Mouse (Mus musculus): ENCODE measurements at regions not wholly inside any gene's neighbourhood (a gene's known extent, or its start where the extent isn't known, plus 50 kb on each side); places are given as distances from the start of the nearest gene placed in this dataset.
"Not testable (repeated sequence)": the region's sequence is repeated elsewhere in the genome, so short reads cannot be mapped to it uniquely, and the experiment has no call there.

DNA sequence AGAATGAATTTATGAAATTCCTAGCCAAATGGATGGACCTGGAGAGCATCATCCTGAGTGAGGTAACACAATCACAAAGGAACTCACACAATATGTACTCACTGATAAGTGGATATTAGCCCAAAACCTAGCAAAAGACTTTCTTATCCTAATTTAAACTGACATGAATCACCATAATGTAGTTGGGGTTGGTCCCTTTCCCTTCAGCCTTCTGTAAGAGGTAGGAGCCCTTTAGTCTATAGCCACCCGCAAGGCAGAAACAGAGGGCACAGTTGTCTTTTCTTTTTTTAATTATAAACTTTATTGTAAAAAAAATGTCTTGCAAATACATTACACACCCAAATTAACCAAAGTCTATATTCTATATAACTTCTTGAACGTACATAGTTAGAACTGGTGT, 81.3 kb downstream of the Ogfrl1 start:
- 99% methylated on average over 2 of the region's 2 CpGs for WGBS
- H3K9me3 ChIP-seq; H3K4me1 ChIP-seq; H3K27me3 ChIP-seq; ATAC-seq (ENCODE audit: low FRiP score, low read depth); H3K36me3 ChIP-seq; H3K27ac ChIP-seq; H3K4me2 ChIP-seq (replicated peaks); H3K9ac ChIP-seq; H3K4me3 ChIP-seq: not testable (repeated sequence)

GRCm38 (mm10) chr1:23314863-23315262, 82.7 kb downstream of the Ogfrl1 start:
- ATAC-seq (ENCODE audit: low FRiP score, low read depth); H3K4me1 ChIP-seq; H3K27me3 ChIP-seq; H3K9ac ChIP-seq; H3K4me2 ChIP-seq (replicated peaks); H3K27ac ChIP-seq; H3K4me3 ChIP-seq; H3K36me3 ChIP-seq; H3K9me3 ChIP-seq: not testable (repeated sequence)
- 82% methylated on average over 2 of the region's 2 CpGs for WGBS

DNA sequence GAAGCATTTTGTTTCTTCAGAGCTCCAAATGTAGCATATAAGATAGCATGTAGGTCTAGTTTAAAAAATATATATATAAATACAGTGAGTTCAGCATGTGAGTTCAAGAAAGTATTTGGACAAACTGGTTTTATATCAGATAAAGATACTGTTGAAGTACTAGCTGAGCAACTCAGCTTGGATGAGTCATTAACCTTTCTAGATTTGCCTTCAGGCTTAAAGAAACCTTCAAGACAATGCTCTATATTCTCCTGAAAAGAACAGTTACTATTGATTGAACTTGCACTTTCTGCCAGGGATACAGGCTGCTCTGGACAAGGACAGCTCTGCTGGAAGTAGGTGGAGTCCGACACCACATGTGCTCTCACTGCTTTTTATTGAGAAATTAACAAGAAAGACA, 104.9 kb downstream of the Ogfrl1 start:
- no peak for ATAC-seq (ENCODE audit: low FRiP score, low read depth)
- Histone ChIP-seq H3K4me3 (no peak overlapping the region), H3K4me1 (no peaks in the 10 kb centered on the region), H3K9me3 (no peaks in the 10 kb centered on the region), H3K27me3 (no peaks in the 10 kb centered on the region), H3K27ac (no peak overlapping the region), H3K4me2 (replicated peaks) (no peak overlapping the region), H3K36me3 (no peaks in the 10 kb centered on the region), H3K9ac (no peak overlapping the region)
- WGBS: 93% methylated on average over 1 of the region's 1 CpGs

DNA sequence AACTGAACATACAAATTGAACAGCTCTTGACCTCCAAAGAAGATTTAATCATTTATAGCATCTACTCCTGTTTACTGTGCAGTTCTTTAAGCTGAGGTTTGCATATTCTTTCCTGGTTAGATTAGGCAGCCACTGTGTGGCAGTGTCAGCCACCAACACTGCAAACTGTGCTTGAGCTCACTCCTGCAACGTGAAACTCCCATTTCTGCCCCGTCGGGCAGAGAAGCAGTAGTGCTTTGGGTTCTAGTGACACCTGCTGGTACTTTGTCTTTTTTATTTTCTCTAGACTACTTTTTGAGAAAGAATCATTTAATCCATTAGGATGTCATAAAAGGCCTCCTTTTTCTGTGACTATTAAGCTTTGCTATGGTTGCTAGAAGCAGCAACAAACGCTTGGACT, 110.8 kb downstream of the Ogfrl1 start:
- H3K27me3 ChIP-seq: no peaks in the 10 kb centered on the region
- no peak overlapping the region for H3K27ac ChIP-seq
- no peak overlapping the region for H3K9ac ChIP-seq
- H3K4me3 ChIP-seq: no peak overlapping the region
- H3K4me2 ChIP-seq (replicated peaks): no peak overlapping the region
- no peaks in the 10 kb centered on the region for H3K4me1 ChIP-seq
- no peak for ATAC-seq (ENCODE audit: low FRiP score, low read depth)
- no peaks in the 10 kb centered on the region for H3K9me3 ChIP-seq
- 27% methylated on average over 4 of the region's 4 CpGs for WGBS
- no peaks in the 10 kb centered on the region for H3K36me3 ChIP-seq

GRCm38 (mm10) chr1:23282870-23283219, 114.7 kb downstream of the Ogfrl1 start:
- ATAC-seq (ENCODE audit: low FRiP score, low read depth): no peak
- 92% methylated on average over 4 of the region's 4 CpGs for WGBS
- no peak overlapping the region for H3K9ac ChIP-seq

DNA sequence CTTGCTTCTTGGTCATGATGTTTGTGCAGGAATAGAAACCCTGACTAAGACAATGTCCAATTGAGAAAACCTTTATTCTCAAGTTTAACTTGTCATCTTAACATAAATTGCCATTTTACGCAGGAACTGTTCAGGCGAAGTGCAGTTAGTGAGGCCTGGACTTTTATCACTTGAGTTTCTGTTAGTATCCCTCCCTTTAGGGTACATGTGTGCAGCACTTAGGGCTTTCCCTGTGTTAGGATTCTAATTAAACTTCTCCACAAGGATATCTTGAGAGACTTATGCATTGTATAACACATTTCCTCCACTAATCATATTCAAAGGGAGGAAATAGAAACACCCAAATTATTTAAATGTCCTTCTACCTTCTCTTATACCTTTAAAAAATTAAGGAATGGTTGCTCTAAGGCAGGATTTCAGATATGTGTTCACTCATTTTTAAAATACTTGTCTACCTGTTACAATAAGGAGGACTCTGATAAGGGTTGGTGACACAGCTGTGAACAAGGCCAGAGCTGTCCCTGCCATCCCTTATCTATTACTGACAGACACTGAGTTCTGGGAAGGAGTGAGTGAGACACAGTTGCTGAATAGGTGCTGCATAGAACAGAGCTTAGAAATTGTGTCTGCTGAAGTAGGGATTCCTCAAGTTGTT, 115.2 kb downstream of the Ogfrl1 start:
- no peak overlapping the region for H3K4me2 ChIP-seq (replicated peaks)
- no peak for ATAC-seq (ENCODE audit: low FRiP score, low read depth)
- H3K9ac ChIP-seq: no peak overlapping the region
- no peaks in the 10 kb centered on the region for H3K9me3 ChIP-seq
- H3K4me3 ChIP-seq: no peak overlapping the region
- no peaks in the 10 kb centered on the region for H3K36me3 ChIP-seq
- no peaks in the 10 kb centered on the region for H3K4me1 ChIP-seq
- H3K27ac ChIP-seq: no peak overlapping the region
- no peaks in the 10 kb centered on the region for H3K27me3 ChIP-seq
- whole genome bisulfite sequencing: 88% methylated on average over 2 of the region's 2 CpGs

More at GRCm38 (mm10) chr1:23282870-23283219, 114.7 kb downstream of the Ogfrl1 start:
- H3K36me3 ChIP-seq: no peaks in the 10 kb centered on the region
- no peak overlapping the region for H3K27ac ChIP-seq
- H3K4me2 ChIP-seq (replicated peaks): no peak overlapping the region
- no peak overlapping the region for H3K4me3 ChIP-seq
- no peaks in the 10 kb centered on the region for H3K27me3 ChIP-seq
- H3K4me1 ChIP-seq: no peaks in the 10 kb centered on the region
- H3K9me3 ChIP-seq: no peaks in the 10 kb centered on the region

GRCm38 (mm10) chr1:23279827-23280226, 117.7 kb downstream of the Ogfrl1 start:
- ATAC-seq (ENCODE audit: low FRiP score, low read depth): no peak
- no peaks in the 10 kb centered on the region for H3K36me3 ChIP-seq
- H3K27me3 ChIP-seq: no peaks in the 10 kb centered on the region
- 91% methylated on average over 2 of the region's 2 CpGs for WGBS
- no peak overlapping the region for H3K9ac ChIP-seq
- no peaks in the 10 kb centered on the region for H3K4me1 ChIP-seq
- no peak overlapping the region for H3K4me2 ChIP-seq (replicated peaks)
- H3K9me3 ChIP-seq: no peaks in the 10 kb centered on the region
- H3K27ac ChIP-seq: no peak overlapping the region
- H3K4me3 ChIP-seq: no peak overlapping the region

DNA sequence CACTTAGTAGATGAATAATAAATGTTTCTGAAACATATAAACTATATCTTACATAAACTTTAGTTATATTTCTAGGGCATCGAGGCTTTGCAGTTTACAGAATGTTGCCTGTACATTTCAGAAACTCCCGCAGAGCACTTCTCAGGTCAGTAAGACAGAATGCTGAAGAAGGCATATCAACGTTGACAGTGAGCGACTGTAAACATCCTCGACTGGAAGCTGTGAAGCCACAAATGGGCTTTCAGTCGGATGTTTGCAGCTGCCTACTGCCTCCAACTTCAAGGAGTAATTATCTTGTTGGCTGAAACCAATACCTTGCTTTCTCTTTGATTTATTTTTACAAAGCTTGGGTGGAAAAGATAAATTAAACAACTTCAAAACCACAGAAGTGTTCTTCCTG, 125.5 kb downstream of the Ogfrl1 start:
- H3K4me3 ChIP-seq: no peak overlapping the region
- H3K9me3 ChIP-seq: no peaks in the 10 kb centered on the region
- no peaks in the 10 kb centered on the region for H3K27me3 ChIP-seq
- no peak overlapping the region for H3K4me2 ChIP-seq (replicated peaks)
- H3K4me1 ChIP-seq: peaks cover 10% of the 10 kb centered on the region
- no peak overlapping the region for H3K27ac ChIP-seq
- WGBS: 53% methylated on average over 6 of the region's 6 CpGs
- no peaks in the 10 kb centered on the region for H3K36me3 ChIP-seq
- no peak for ATAC-seq (ENCODE audit: low FRiP score, low read depth)
- no peak overlapping the region for H3K9ac ChIP-seq

GRCm38 (mm10) chr1:23270910-23271822, 126.4 kb downstream of the Ogfrl1 start:
- Histone ChIP-seq H3K27ac (no peak overlapping the region), H3K9me3 (no peaks in the 10 kb centered on the region), H3K4me2 (replicated peaks) (no peak overlapping the region), H3K4me1 (peaks cover 10% of the 10 kb centered on the region), H3K4me3 (no peak overlapping the region), H3K9ac (no peak overlapping the region), H3K27me3 (no peaks in the 10 kb centered on the region), H3K36me3 (no peaks in the 10 kb centered on the region)
- no peak for ATAC-seq (ENCODE audit: low FRiP score, low read depth)
- WGBS: 41% methylated on average over 6 of the region's 6 CpGs

DNA sequence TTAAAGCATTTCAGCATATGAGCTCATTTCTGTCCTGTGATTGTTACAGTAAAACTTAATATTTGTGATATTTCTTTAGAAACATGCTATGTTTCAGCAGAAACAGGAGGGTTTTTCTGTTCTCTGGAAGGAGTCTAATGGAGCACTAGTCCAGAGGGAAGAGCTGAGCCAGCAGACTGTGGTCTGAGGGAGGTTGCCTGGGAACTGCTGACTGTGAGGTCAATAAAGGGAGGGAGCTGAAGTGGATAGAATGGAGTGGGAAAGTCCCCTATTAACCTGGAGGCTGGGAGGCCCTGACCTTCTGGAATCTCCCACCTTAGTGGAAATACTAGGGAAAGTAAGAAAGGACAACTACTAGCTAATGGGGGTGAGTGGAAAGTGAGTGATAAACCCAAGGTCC, 129.5 kb downstream of the Ogfrl1 start:
- no peak for ATAC-seq (ENCODE audit: low FRiP score, low read depth)
- no peak overlapping the region for H3K9ac ChIP-seq
- no peaks in the 10 kb centered on the region for H3K9me3 ChIP-seq
- no peak overlapping the region for H3K27ac ChIP-seq
- no peak overlapping the region for H3K4me3 ChIP-seq
- H3K4me1 ChIP-seq: peaks cover 18% of the 10 kb centered on the region
- H3K4me2 ChIP-seq (replicated peaks): no peak overlapping the region
- no peaks in the 10 kb centered on the region for H3K27me3 ChIP-seq
- H3K36me3 ChIP-seq: no peaks in the 10 kb centered on the region

DNA sequence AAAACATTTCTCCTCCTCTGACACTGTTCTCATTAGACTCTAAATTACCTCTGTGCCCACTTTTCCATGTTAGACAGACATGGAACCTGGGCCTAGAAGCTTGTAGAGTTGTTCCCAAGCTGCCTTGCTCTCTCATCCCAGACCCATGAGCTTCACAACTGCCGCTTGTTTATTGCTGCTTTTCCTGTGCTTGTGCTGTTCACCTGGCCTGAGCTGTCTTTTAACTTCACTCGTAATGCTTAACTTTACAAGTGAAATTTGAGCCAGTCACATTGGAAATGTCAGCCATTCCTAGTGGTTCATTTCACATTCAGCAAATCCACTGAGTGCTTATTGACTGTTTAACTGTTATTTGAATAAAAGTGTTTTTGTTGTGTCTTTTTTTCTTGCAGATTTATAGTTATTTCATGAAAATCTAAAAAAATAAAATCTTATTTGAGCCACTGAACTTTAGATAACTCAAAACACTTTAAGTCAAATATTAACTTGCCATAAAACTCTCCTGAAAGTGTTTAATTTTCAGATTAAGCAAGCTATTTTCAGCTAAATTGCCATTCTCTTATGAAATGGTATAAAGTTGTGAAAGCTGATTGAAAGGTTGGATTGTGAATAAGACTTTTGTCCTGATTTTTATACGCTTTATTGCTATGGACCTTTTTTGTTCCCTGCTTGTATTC, 131.9 kb downstream of the Ogfrl1 start:
- H3K27ac ChIP-seq: no peak overlapping the region
- peaks cover 8% of the 10 kb centered on the region for H3K4me1 ChIP-seq
- WGBS: 35% methylated on average over 3 of the region's 3 CpGs
- no peaks in the 10 kb centered on the region for H3K36me3 ChIP-seq
- no peak overlapping the region for H3K4me3 ChIP-seq
- peak; percentile 44; the same call in 1 of the 2 replicates for ATAC-seq (ENCODE audit: low FRiP score, low read depth)
- H3K9ac ChIP-seq: no peak overlapping the region
- no peaks in the 10 kb centered on the region for H3K9me3 ChIP-seq
- H3K4me2 ChIP-seq (replicated peaks): no peak overlapping the region
- H3K27me3 ChIP-seq: no peaks in the 10 kb centered on the region

DNA sequence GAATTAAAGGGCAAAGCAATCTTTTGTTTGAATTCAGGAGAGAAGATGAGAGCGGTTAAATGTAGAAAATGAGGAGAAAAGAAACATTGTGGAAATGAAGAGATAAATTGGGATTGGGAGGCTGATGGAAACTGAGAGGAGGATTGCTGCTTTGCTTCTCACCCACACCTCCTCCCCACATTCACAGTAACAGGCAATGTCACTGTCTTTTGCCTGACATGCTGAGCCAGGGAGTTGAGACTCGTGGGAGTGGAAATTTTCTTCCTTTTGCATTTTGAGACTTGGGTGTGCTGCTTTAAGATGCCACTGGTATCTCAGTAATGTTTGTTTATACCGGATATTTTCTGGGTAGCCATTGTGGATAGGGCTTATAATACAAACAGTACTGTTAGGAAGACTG, 133.3 kb downstream of the Ogfrl1 start:
- Histone ChIP-seq H3K4me2 (replicated peaks) (no peak overlapping the region), H3K4me1 (peaks cover 8% of the 10 kb centered on the region), H3K27me3 (no peaks in the 10 kb centered on the region), H3K27ac (no peak overlapping the region), H3K9ac (no peak overlapping the region), H3K9me3 (no peaks in the 10 kb centered on the region), H3K36me3 (no peaks in the 10 kb centered on the region), H3K4me3 (no peak overlapping the region)
- WGBS: 75% methylated on average over 3 of the region's 3 CpGs
- ATAC-seq (ENCODE audit: low FRiP score, low read depth): no peak
